In the genomic region with DNA sequence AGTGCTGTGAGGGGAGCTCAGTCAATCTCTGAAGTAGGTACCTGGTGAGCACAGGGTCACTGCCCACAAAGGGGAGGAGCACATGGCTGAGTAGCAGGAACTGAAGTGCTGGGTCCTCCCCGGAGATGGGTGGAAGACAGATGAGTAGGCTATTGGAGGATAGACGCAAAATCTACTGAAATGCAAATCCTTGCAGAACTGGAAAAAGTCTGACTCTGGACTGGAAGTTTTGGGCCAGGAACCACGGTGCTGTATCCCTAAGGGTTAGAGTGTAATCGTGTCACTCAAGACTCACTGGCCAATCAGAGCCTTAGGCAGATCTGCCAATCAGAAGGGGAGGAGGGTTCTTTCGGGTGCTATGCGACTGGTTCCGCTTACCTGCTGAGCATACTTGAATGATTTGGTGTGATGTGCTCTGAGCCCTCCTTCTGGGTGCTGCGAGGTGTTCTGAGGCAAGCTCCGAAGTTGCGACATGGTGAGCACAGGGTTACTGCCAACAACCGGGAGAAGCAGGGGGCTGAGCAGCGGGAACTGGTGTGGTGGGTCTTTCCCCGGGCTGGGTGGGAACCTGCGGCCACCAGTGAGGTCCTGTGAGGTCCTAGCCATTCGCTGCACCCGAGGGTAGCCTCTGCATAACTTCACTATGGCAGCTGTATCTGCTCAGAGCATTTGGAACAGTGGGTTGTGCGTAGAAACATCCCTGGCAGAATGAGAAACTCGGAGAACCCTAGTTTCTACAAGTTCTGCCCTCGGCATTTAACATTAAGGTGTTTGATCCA, we compare ENCODE assay signal across 8 mouse cellular contexts.
A peak's percentile ranks its signal among the peaks of the same experiment; 100 is the strongest.
DNase-seq lines count a peak whose midpoint lies in the region; ATAC-seq lines count a peak whose summit lies in the region.

No protein-coding gene starts in this region.

- no peaks in the 10 kb centered on the region; the same call in 1 of the 2 replicates for H3K4me1 ChIP-seq in liver, embryonic 16.5 days (ENCODE audit: control insufficient read depth, low read depth, low read length)
- H3K4me1 ChIP-seq in neural tube, embryonic 13.5 days (replicated peaks): peaks cover 13% of the 10 kb centered on the region

- peak overlapping the region; percentile 42 for H3K4me3 ChIP-seq in liver, embryonic 16.5 days (ENCODE audit: low read depth, low read length)
- peak overlapping the region; percentile 48 for H3K4me3 ChIP-seq in neural tube, embryonic 13.5 days

- no peaks in the 10 kb centered on the region for H3K9me3 ChIP-seq in liver, embryonic 16.5 days (replicated peaks; ENCODE audit: control insufficient read depth, low read length)
- H3K9me3 ChIP-seq in neural tube, embryonic 13.5 days: no peaks in the 10 kb centered on the region

- no peak overlapping the region for H3K27ac ChIP-seq in liver, embryonic 16.5 days (ENCODE audit: low read length)
- no peak overlapping the region for H3K27ac ChIP-seq in neural tube, embryonic 13.5 days (replicated peaks)

- peak; percentile 94 for ATAC-seq in CD4-positive, CD25-positive, alpha-beta regulatory T cell, adult 4 months
- ATAC-seq in liver, embryonic 16.5 days (ENCODE audit: low read depth): peak; percentile 90
- ATAC-seq in neural tube, embryonic 13.5 days (ENCODE audit: low read depth): peak; percentile 98

- H3K9ac ChIP-seq in liver, embryonic 16.5 days (ENCODE audit: low read depth, low read length): peak overlapping the region; percentile 4; the same call in 1 of the 2 replicates
- peak overlapping the region; percentile 60 for H3K9ac ChIP-seq in neural tube, embryonic 13.5 days

- intact Hi-C loops in heart, postnatal 10 days (cut with DNase I): no loop called here

- H3K27me3 ChIP-seq in liver, embryonic 16.5 days (ENCODE audit: control insufficient read depth, insufficient read depth, low read depth, low read length): no peaks in the 10 kb centered on the region
- H3K27me3 ChIP-seq in neural tube, embryonic 13.5 days: no peaks in the 10 kb centered on the region

- no peaks in the 10 kb centered on the region for H3K36me3 ChIP-seq in liver, embryonic 16.5 days (ENCODE audit: control insufficient read depth, insufficient read depth)
- no peaks in the 10 kb centered on the region for H3K36me3 ChIP-seq in neural tube, embryonic 13.5 days

- H3K4me2 ChIP-seq in liver, embryonic 16.5 days (ENCODE audit: low read depth, low read length): peak overlapping the region; percentile 69
- H3K4me2 ChIP-seq in neural tube, embryonic 13.5 days: peak overlapping the region; percentile 75

- WGBS in liver, embryonic 16.5 days (ENCODE audit: insufficient replicate concordance): 3% methylated on average over 19 of the region's 19 CpGs
- WGBS in neural tube, embryonic 13.5 days: 3% methylated on average over 19 of the region's 19 CpGs

- DNase-seq in c-Kit-positive CD71-negative TER-119-negative erythroid progenitor cells, embryonic 14.5 days (ENCODE audit: low read depth): peak; percentile 40
- DNase-seq in fat pad, adult 2 months (ENCODE audit: extremely low read depth, low read depth, low spot score): peak; percentile 50
- peak; percentile 31 to 45 for DNase-seq in heart, postnatal 10 days
- peak; percentile 71 for DNase-seq in layer of hippocampus, adult 11-12 months (ENCODE audit: low spot score)
- DNase-seq in testis, postnatal 10 days (ENCODE audit: low spot score): peak; percentile 61
